9 mouse cellular contexts compared by ENCODE assay signal in the genomic region with DNA sequence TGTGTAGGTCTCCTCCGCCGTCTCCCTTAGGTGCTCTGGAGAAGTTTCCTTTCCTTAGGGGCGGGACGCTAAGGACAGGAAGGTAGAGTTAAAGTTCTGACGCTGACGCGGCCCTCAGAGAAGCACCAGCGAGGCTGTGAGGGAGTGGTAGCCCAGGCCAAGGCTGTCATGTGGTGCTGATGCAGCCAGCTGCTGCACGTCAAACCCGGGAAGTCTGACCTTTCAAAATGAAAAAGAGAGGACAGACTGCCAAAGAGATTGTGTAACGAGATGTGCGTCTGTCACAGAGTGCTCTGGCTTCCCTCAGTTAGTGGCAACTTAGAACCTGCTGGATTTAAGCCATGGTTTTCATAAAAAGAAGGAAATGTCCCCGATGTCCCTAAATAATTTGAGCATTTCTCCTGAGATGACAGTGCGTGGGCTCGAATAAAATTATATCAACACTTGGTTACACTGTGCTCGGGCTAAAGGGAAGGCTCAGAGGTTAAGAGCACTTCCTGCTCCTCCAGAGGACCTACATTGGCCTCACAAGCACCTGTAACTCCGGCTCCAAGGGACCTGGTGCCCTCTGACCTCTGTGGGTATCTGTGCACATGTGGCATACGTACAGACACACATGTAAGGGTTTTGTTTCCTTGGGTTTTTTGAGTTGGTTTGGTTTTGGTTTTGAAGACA. TPM values are rescaled to one million over a fixed set of nuclear protein-coding genes. Genes with fewer than 3 reads are reported as not detected.
DNase-seq lines count a peak whose midpoint lies in the region; ATAC-seq and TF ChIP-seq lines count a peak whose summit lies in the region.
"Had no signal": no experiment of that assay in that cellular context is flagged by ENCODE, and none has a peak within 500 bp of the region (broad histone marks: within the 10 kb centered on the region; RNA-seq: fewer than 3 reads in every experiment).

No protein-coding gene starts in this region.

- WGBS in heart, embryonic 11.5 days (ENCODE audit: insufficient replicate concordance): 66% methylated on average over 18 of the region's 18 CpGs
- 49% methylated on average over 18 of the region's 18 CpGs for WGBS in heart, embryonic 16.5 days
- 56% methylated on average over 18 of the region's 18 CpGs for WGBS in lung, embryonic 14.5 days

- H3K4me3 ChIP-seq in heart, embryonic 11.5 days (ENCODE audit: low read depth, low read length): no peak overlapping the region
- H3K4me3 ChIP-seq in heart, embryonic 16.5 days (ENCODE audit: low read length): no peak overlapping the region
- no peak overlapping the region for H3K4me3 ChIP-seq in lung, embryonic 14.5 days (ENCODE audit: low read depth, low read length)
- H3K4me3 ChIP-seq: neural tube, embryonic 13.5 days had no signal

- H3K4me1 ChIP-seq in heart, embryonic 11.5 days (ENCODE audit: control insufficient read depth, insufficient read depth, low read length): peaks cover 5% of the 10 kb centered on the region; the same call in 1 of the 2 replicates
- peaks cover 35% of the 10 kb centered on the region for H3K4me1 ChIP-seq in heart, embryonic 16.5 days (ENCODE audit: control insufficient read depth, insufficient read depth, low read length)
- no peaks in the 10 kb centered on the region for H3K4me1 ChIP-seq in lung, embryonic 14.5 days (ENCODE audit: insufficient read depth)
- H3K4me1 ChIP-seq: neural tube, embryonic 13.5 days had no signal

- no peak overlapping the region for H3K27ac ChIP-seq in heart, embryonic 11.5 days (ENCODE audit: low read depth, low read length)
- H3K27ac ChIP-seq in heart, embryonic 16.5 days (ENCODE audit: low read length): peak overlapping the region; percentile 68
- H3K27ac ChIP-seq in lung, embryonic 14.5 days (ENCODE audit: low read depth): no peak overlapping the region
- H3K27ac ChIP-seq: neural tube, embryonic 13.5 days had no signal

- H3K9ac ChIP-seq in heart, embryonic 11.5 days (ENCODE audit: low read depth, low read length): no peak overlapping the region
- H3K9ac ChIP-seq in heart, embryonic 16.5 days (ENCODE audit: low read length): no peak overlapping the region; the same call in 1 of the 2 replicates
- H3K9ac ChIP-seq in lung, embryonic 14.5 days: no peak overlapping the region
- H3K9ac ChIP-seq: neural tube, embryonic 13.5 days had no signal

- ATAC-seq in heart, embryonic 11.5 days (replicated peaks; ENCODE audit: insufficient number of reproducible peaks, low FRiP score, low TSS enrichment): no peak
- ATAC-seq in heart, embryonic 16.5 days (replicated peaks; ENCODE audit: extremely low read depth, insufficient read depth, low FRiP score): 0 out of 2 replicates have a peak, but pooled peaks have one; percentile 46
- ATAC-seq in lung, embryonic 14.5 days (ENCODE audit: insufficient read depth): peak; percentile 63; the same call in 1 of the 2 replicates

- TF ChIP-seq CTCF in lung, embryonic 14.5 days (IDR thresholded peaks at IDR 0.05; ENCODE audit: low read depth): no peak

- no peaks in the 10 kb centered on the region for H3K27me3 ChIP-seq in heart, embryonic 11.5 days (ENCODE audit: control insufficient read depth, insufficient read depth, low read length)
- H3K27me3 ChIP-seq in heart, embryonic 16.5 days (ENCODE audit: control insufficient read depth, insufficient read depth, low read length): no peaks in the 10 kb centered on the region
- H3K27me3 ChIP-seq in lung, embryonic 14.5 days (ENCODE audit: insufficient read depth, low read length): no peaks in the 10 kb centered on the region
- H3K27me3 ChIP-seq: neural tube, embryonic 13.5 days had no signal

- peak; percentile 88 to 94 for DNase-seq in heart, adult 18-20 months
- DNase-seq in adrenal gland, adult 18-20 months (ENCODE audit: low spot score in 2 of 2): peak; percentile 60 to 64
- DNase-seq in lung, embryonic 14.5 days: peak; percentile 68
- no peak for DNase-seq in c-Kit-positive CD71-positive TER-119-positive erythroid progenitor cells, embryonic 14.5 days (ENCODE audit: low spot score)
- DNase-seq in yolk sac, embryonic 10.5 days (ENCODE audit: low spot score): no peak
- DNase-seq in cerebellum, postnatal 14 days: no peak

- H3K9me3 ChIP-seq in heart, embryonic 11.5 days (replicated peaks; ENCODE audit: control insufficient read depth, low read length): no peaks in the 10 kb centered on the region
- H3K9me3 ChIP-seq in heart, embryonic 16.5 days (replicated peaks; ENCODE audit: control insufficient read depth, low read length): no peaks in the 10 kb centered on the region
- H3K9me3 ChIP-seq in lung, embryonic 14.5 days (ENCODE audit: low read depth, low read length): no peaks in the 10 kb centered on the region
- H3K9me3 ChIP-seq: neural tube, embryonic 13.5 days had no signal

- H3K36me3 ChIP-seq in heart, embryonic 11.5 days (ENCODE audit: control insufficient read depth, insufficient read depth, low read length): peaks cover 29% of the 10 kb centered on the region
- H3K36me3 ChIP-seq in heart, embryonic 16.5 days (ENCODE audit: control insufficient read depth, insufficient read depth): peaks cover 36% of the 10 kb centered on the region
- H3K36me3 ChIP-seq in lung, embryonic 14.5 days (ENCODE audit: insufficient read depth): peaks cover 85% of the 10 kb centered on the region

- no peak overlapping the region for H3K4me2 ChIP-seq in heart, embryonic 11.5 days
- no peak overlapping the region for H3K4me2 ChIP-seq in heart, embryonic 16.5 days (ENCODE audit: low read depth, low read length)
- H3K4me2 ChIP-seq in lung, embryonic 14.5 days: no peak overlapping the region
- H3K4me2 ChIP-seq: neural tube, embryonic 13.5 days had no signal

RNA-seq across cellular contexts. Expression of gene Arpc3, which starts 9.1 kb away (rescaled TPM):
- total RNA-seq in heart, adult 18-20 months (2021): 10 to 100 TPM; 92.8 to 97.7 TPM
- 39.3 and 81.8 TPM in 2 replicates for polyA plus RNA-seq in heart, embryonic 11.5 days (2014; fragmentation: Nextera tagmentation; extraction: Ambion mirVana)
- 100 to 1,000 TPM; 238 to 281 TPM for total RNA-seq in adrenal gland, adult 18-20 months (2021)
- 97.0 and 118 TPM in 2 replicates for polyA plus RNA-seq in heart, embryonic 16.5 days (2015; fragmentation: Nextera tagmentation; extraction: Ambion mirVana)
- polyA plus RNA-seq in lung, embryonic 14.5 days (2014; fragmentation: Nextera tagmentation; extraction: Ambion mirVana): 45.7 and 48.7 TPM in 2 replicates

RNA-seq across cellular contexts. Expression of gene Anapc7, which starts 20.7 kb away (rescaled TPM):
- 10 to 100 TPM; 31.8 to 32.4 TPM for total RNA-seq in heart, adult 18-20 months (2021)
- 20.9 and 22.1 TPM in 2 replicates for polyA plus RNA-seq in heart, embryonic 11.5 days (2014; fragmentation: Nextera tagmentation; extraction: Ambion mirVana)
- 10 to 100 TPM; 42.2 to 51.8 TPM for total RNA-seq in adrenal gland, adult 18-20 months (2021)
- 39.4 and 40.2 TPM in 2 replicates for polyA plus RNA-seq in heart, embryonic 16.5 days (2015; fragmentation: Nextera tagmentation; extraction: Ambion mirVana)
- polyA plus RNA-seq in lung, embryonic 14.5 days (2014; fragmentation: Nextera tagmentation; extraction: Ambion mirVana): 26.8 and 31.9 TPM in 2 replicates

RNA-seq across cellular contexts. Expression of gene Fam216a, which starts 28.6 kb away (rescaled TPM):
- total RNA-seq in heart, adult 18-20 months (2021): 10 to 100 TPM in 1 of 2 experiments, 1 to 10 TPM in 1; 9.7 to 11.9 TPM
- 67.4 TPM in 2 replicates for polyA plus RNA-seq in heart, embryonic 11.5 days (2014; fragmentation: Nextera tagmentation; extraction: Ambion mirVana)
- 10 to 100 TPM; 22.5 to 31.1 TPM for total RNA-seq in adrenal gland, adult 18-20 months (2021)
- polyA plus RNA-seq in heart, embryonic 16.5 days (2015; fragmentation: Nextera tagmentation; extraction: Ambion mirVana): 50.7 and 51.7 TPM in 2 replicates
- 74.4 and 77.3 TPM in 2 replicates for polyA plus RNA-seq in lung, embryonic 14.5 days (2014; fragmentation: Nextera tagmentation; extraction: Ambion mirVana)

RNA-seq across cellular contexts. Expression of gene Gpn3, which starts 29.1 kb away (rescaled TPM):
- 10 to 100 TPM; 31.8 to 33.0 TPM for total RNA-seq in heart, adult 18-20 months (2021)
- 63.1 and 67.2 TPM in 2 replicates for polyA plus RNA-seq in heart, embryonic 11.5 days (2014; fragmentation: Nextera tagmentation; extraction: Ambion mirVana)
- total RNA-seq in adrenal gland, adult 18-20 months (2021): 10 to 100 TPM; 29.7 to 34.9 TPM
- 51.3 and 68.6 TPM in 2 replicates for polyA plus RNA-seq in heart, embryonic 16.5 days (2015; fragmentation: Nextera tagmentation; extraction: Ambion mirVana)
- 72.1 and 75.5 TPM in 2 replicates for polyA plus RNA-seq in lung, embryonic 14.5 days (2014; fragmentation: Nextera tagmentation; extraction: Ambion mirVana)

RNA-seq across cellular contexts. Expression of gene Vps29, which starts 46.6 kb away (rescaled TPM):
- total RNA-seq in heart, adult 18-20 months (2021): 100 to 1,000 TPM in 1 of 2 experiments, 10 to 100 TPM in 1; 99.3 to 111 TPM
- 241 and 245 TPM in 2 replicates for polyA plus RNA-seq in heart, embryonic 11.5 days (2014; fragmentation: Nextera tagmentation; extraction: Ambion mirVana)
- total RNA-seq in adrenal gland, adult 18-20 months (2021): 100 to 1,000 TPM; 150 to 156 TPM
- polyA plus RNA-seq in heart, embryonic 16.5 days (2015; fragmentation: Nextera tagmentation; extraction: Ambion mirVana): 198 and 200 TPM in 2 replicates
- 219 and 223 TPM in 2 replicates for polyA plus RNA-seq in lung, embryonic 14.5 days (2014; fragmentation: Nextera tagmentation; extraction: Ambion mirVana)

Comparison
In these comparisons a context has a peak if more than half of its experiments do, and no peak if none do; other contexts are left out.
1. DNase-seq: peak in heart, adult 18-20 months (2 of 2), adrenal gland, adult 18-20 months (2 of 2) and lung, embryonic 14.5 days (single experiment); none in c-Kit-positive CD71-positive TER-119-positive erythroid progenitor cells, embryonic 14.5 days (single experiment), yolk sac, embryonic 10.5 days (single experiment) and cerebellum, postnatal 14 days (0 of 2).